Mouse (Mus musculus): ENCODE measurements at regions not wholly inside any gene's neighbourhood (a gene's known extent, or its start where the extent isn't known, plus 50 kb on each side); places are given as distances from the start of the nearest gene placed in this dataset.

GRCm38 (mm10) chr4:153063402-153063801, 419.2 kb downstream of the Ajap1 start:
- no peak overlapping the region for H3K4me2 ChIP-seq (ENCODE audit: low read depth)
- no peaks in the 10 kb centered on the region for H3K36me3 ChIP-seq (ENCODE audit: control insufficient read depth, insufficient read depth)
- H3K4me3 ChIP-seq: no peak overlapping the region
- no peaks in the 10 kb centered on the region for H3K27me3 ChIP-seq (ENCODE audit: control insufficient read depth, insufficient read depth, insufficient read length)
- no peak overlapping the region for H3ac ChIP-seq (ENCODE audit: control insufficient read depth, insufficient read length)
- H3K79me2 ChIP-seq (ENCODE audit: control insufficient read depth, insufficient read depth): no peaks in the 10 kb centered on the region
- TF ChIP-seq TCF12 (IDR thresholded peaks at IDR 0.05; ENCODE audit: insufficient read depth, poor library complexity, severe bottlenecking) (no peak), CEBPB (IDR thresholded peaks at IDR 0.05; ENCODE audit: insufficient read depth, poor library complexity, severe bottlenecking) (no peak), SRF (IDR thresholded peaks at IDR 0.05; ENCODE audit: control insufficient read depth, insufficient read length, low read depth) (no peak), REST (IDR thresholded peaks at IDR 0.05; ENCODE audit: insufficient read depth, insufficient read length) (no peak)

GRCm38 (mm10) chr4:153058152-153058551, 424.5 kb downstream of the Ajap1 start:
- no peak overlapping the region for H3ac ChIP-seq (ENCODE audit: control insufficient read depth, insufficient read length)
- no peak overlapping the region for H3K4me2 ChIP-seq (ENCODE audit: low read depth)
- H3K27me3 ChIP-seq (ENCODE audit: control insufficient read depth, insufficient read depth, insufficient read length): no peaks in the 10 kb centered on the region
- H3K36me3 ChIP-seq (ENCODE audit: control insufficient read depth, insufficient read depth): no peaks in the 10 kb centered on the region
- TF ChIP-seq USF1 (IDR thresholded peaks at IDR 0.05; ENCODE audit: low read depth) (no peak), MYOG (IDR thresholded peaks at IDR 0.05; ENCODE audit: control insufficient read depth in 1 of 3, insufficient read depth in 1 of 3, insufficient read length in 2 of 3, low read depth in 2 of 3) (no peak), TCF12 (IDR thresholded peaks at IDR 0.05; ENCODE audit: insufficient read depth, poor library complexity, severe bottlenecking) (no peak), POLR2A (IDR thresholded peaks at IDR 0.05; ENCODE audit: insufficient read length, low read depth) (no peak), MAX (IDR thresholded peaks at IDR 0.05; ENCODE audit: low read depth) (no peak), MYOD1 (IDR thresholded peaks at IDR 0.05; ENCODE audit: control insufficient read depth in 1 of 3, insufficient read length in 2 of 3, low read depth in 2 of 3) (no peak), E2F4 (IDR thresholded peaks at IDR 0.05; ENCODE audit: insufficient read depth) (no peak), SRF (IDR thresholded peaks at IDR 0.05; ENCODE audit: control insufficient read depth, insufficient read length, low read depth) (no peak), TCF3 (IDR thresholded peaks at IDR 0.05; ENCODE audit: insufficient read length, low read depth) (no peak), POLR2AphosphoS2 (IDR thresholded peaks at IDR 0.05; ENCODE audit: insufficient read length, low read depth) (no peak), REST (IDR thresholded peaks at IDR 0.05; ENCODE audit: insufficient read depth, insufficient read length) (no peak), CEBPB (IDR thresholded peaks at IDR 0.05; ENCODE audit: insufficient read depth, poor library complexity, severe bottlenecking) (no peak)
- no peak overlapping the region for H3K4me3 ChIP-seq
- no peaks in the 10 kb centered on the region for H3K79me2 ChIP-seq (ENCODE audit: control insufficient read depth, insufficient read depth)

GRCm38 (mm10) chr4:153023711-153024110, 458.9 kb downstream of the Ajap1 start:
- Histone ChIP-seq H3K27me3 (ENCODE audit: control insufficient read depth, insufficient read depth, insufficient read length) (no peaks in the 10 kb centered on the region), H3ac (ENCODE audit: control insufficient read depth, insufficient read length) (no peak overlapping the region), H3K4me3 (no peak overlapping the region), H3K36me3 (ENCODE audit: control insufficient read depth, insufficient read depth) (no peaks in the 10 kb centered on the region), H3K4me2 (ENCODE audit: low read depth) (no peak overlapping the region), H3K79me2 (ENCODE audit: control insufficient read depth, insufficient read depth) (no peaks in the 10 kb centered on the region)
- no peak for TF ChIP-seq MYOD1 (IDR thresholded peaks at IDR 0.05; ENCODE audit: control insufficient read depth in 1 of 3, insufficient read length in 2 of 3, low read depth in 2 of 3)
- no peak for TF ChIP-seq MYOG (IDR thresholded peaks at IDR 0.05; ENCODE audit: control insufficient read depth in 1 of 3, insufficient read depth in 1 of 3, insufficient read length in 2 of 3, low read depth in 2 of 3)
- no peak for TF ChIP-seq TCF12 (IDR thresholded peaks at IDR 0.05; ENCODE audit: insufficient read depth, poor library complexity, severe bottlenecking)
- TF ChIP-seq POLR2AphosphoS2 (IDR thresholded peaks at IDR 0.05; ENCODE audit: insufficient read length, low read depth): no peak
- no peak for TF ChIP-seq CEBPB (IDR thresholded peaks at IDR 0.05; ENCODE audit: insufficient read depth, poor library complexity, severe bottlenecking)
- TF ChIP-seq USF1 (IDR thresholded peaks at IDR 0.05; ENCODE audit: low read depth): no peak

- Histone ChIP-seq H3K4me2 (ENCODE audit: low read depth) (no peak overlapping the region), H3K27me3 (ENCODE audit: control insufficient read depth, insufficient read depth, insufficient read length) (no peaks in the 10 kb centered on the region)
- TF ChIP-seq USF1 (IDR thresholded peaks at IDR 0.05; ENCODE audit: low read depth): no peak
- no peak for TF ChIP-seq TCF12 (IDR thresholded peaks at IDR 0.05; ENCODE audit: insufficient read depth, poor library complexity, severe bottlenecking)
- no peak for TF ChIP-seq POLR2AphosphoS2 (IDR thresholded peaks at IDR 0.05; ENCODE audit: insufficient read length, low read depth)
- no peak for TF ChIP-seq POLR2A (IDR thresholded peaks at IDR 0.05; ENCODE audit: insufficient read length, low read depth)
- no peak for TF ChIP-seq MYOG (IDR thresholded peaks at IDR 0.05; ENCODE audit: control insufficient read depth in 1 of 3, insufficient read depth in 1 of 3, insufficient read length in 2 of 3, low read depth in 2 of 3)
- TF ChIP-seq TCF3 (IDR thresholded peaks at IDR 0.05; ENCODE audit: insufficient read length, low read depth): no peak
- no peak for TF ChIP-seq MAX (IDR thresholded peaks at IDR 0.05; ENCODE audit: low read depth)
- TF ChIP-seq MYOD1 (IDR thresholded peaks at IDR 0.05; ENCODE audit: control insufficient read depth in 1 of 3, insufficient read length in 2 of 3, low read depth in 2 of 3): no peak
These were observed 463.4 kb downstream of the Ajap1 start for GRCm38 (mm10) chr4:153019211-153019610.

GRCm38 (mm10) chr4:153018138-153018921, 464.3 kb downstream of the Ajap1 start:
- no peak for TF ChIP-seq MYOD1 (IDR thresholded peaks at IDR 0.05; ENCODE audit: control insufficient read depth in 1 of 3, insufficient read length in 2 of 3, low read depth in 2 of 3)
- no peak for TF ChIP-seq E2F4 (IDR thresholded peaks at IDR 0.05; ENCODE audit: insufficient read depth)
- TF ChIP-seq POLR2A (IDR thresholded peaks at IDR 0.05; ENCODE audit: insufficient read length, low read depth): no peak
- no peak for TF ChIP-seq REST (IDR thresholded peaks at IDR 0.05; ENCODE audit: insufficient read depth, insufficient read length)
- TF ChIP-seq TCF12 (IDR thresholded peaks at IDR 0.05; ENCODE audit: insufficient read depth, poor library complexity, severe bottlenecking): no peak
- no peak for TF ChIP-seq MYOG (IDR thresholded peaks at IDR 0.05; ENCODE audit: control insufficient read depth in 1 of 3, insufficient read depth in 1 of 3, insufficient read length in 2 of 3, low read depth in 2 of 3)
- no peak for TF ChIP-seq TCF3 (IDR thresholded peaks at IDR 0.05; ENCODE audit: insufficient read length, low read depth)
- no peak overlapping the region for H3K4me2 ChIP-seq (ENCODE audit: low read depth)
- H3K4me3 ChIP-seq: no peak overlapping the region
- H3K36me3 ChIP-seq (ENCODE audit: control insufficient read depth, insufficient read depth): no peaks in the 10 kb centered on the region
- H3K79me2 ChIP-seq (ENCODE audit: control insufficient read depth, insufficient read depth): no peaks in the 10 kb centered on the region
- no peaks in the 10 kb centered on the region for H3K27me3 ChIP-seq (ENCODE audit: control insufficient read depth, insufficient read depth, insufficient read length)
- H3ac ChIP-seq (ENCODE audit: control insufficient read depth, insufficient read length): no peak overlapping the region

More at GRCm38 (mm10) chr4:153019211-153019610, 463.4 kb downstream of the Ajap1 start:
- no peaks in the 10 kb centered on the region for H3K36me3 ChIP-seq (ENCODE audit: control insufficient read depth, insufficient read depth)
- H3K79me2 ChIP-seq (ENCODE audit: control insufficient read depth, insufficient read depth): no peaks in the 10 kb centered on the region
- H3K4me3 ChIP-seq: no peak overlapping the region
- no peak overlapping the region for H3ac ChIP-seq (ENCODE audit: control insufficient read depth, insufficient read length)

All from myocyte (in vitro differentiated cells).